Mouse (Mus musculus) ovary, adult 10 weeks (tissue): ENCODE measurements around the gene Rabgef1. TPM values are rescaled to one million over a fixed set of nuclear protein-coding genes. Genes with fewer than 3 reads are reported as not detected.

Source experiments
- polyA plus RNA-seq: library from polyadenylated mRNA; stranded (reverse); fragments of 350-450 nt; fragmentation: Illumina TruSeq; extraction: RNeasy Lipid Tissue Mini Kit (QIAGEN cat#74804); gene quantifications from one replicate; pipeline ENCODE4 v1.2.3, GENCODE M21; 2014

The Rabgef1 gene
- 32.2 TPM for polyA plus RNA-seq

DNA sequence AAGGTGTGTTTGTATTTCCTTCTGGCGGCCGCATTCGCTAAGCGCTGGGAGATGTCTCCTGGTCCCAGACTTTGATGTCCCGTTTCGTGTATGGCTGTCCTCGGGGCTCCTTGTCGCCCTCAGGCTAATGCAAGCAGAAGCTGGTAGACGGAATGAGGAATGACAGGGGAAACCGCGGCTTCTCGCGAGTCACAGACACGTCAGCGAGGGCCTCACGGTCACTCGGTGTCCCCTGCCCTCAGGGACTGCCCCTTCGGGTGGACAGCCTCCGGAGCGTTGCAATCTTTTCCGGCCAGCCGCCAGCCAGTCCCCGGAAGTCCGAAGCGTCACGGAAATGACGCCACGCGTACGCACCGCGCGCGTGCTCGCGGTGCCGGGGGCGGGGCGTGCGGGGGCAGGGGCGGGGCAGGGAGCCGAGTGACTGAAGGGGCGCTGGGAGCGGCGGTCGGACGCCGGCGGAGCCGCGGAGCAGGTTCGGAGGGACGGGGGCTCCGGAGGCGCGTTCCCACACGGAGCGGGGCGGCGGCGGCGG lies at the start of gene Rabgef1:
Gene Rabgef1, plus strand, starts transcription at position 376 of the 532 bp plus-strand sequence.

DNA sequence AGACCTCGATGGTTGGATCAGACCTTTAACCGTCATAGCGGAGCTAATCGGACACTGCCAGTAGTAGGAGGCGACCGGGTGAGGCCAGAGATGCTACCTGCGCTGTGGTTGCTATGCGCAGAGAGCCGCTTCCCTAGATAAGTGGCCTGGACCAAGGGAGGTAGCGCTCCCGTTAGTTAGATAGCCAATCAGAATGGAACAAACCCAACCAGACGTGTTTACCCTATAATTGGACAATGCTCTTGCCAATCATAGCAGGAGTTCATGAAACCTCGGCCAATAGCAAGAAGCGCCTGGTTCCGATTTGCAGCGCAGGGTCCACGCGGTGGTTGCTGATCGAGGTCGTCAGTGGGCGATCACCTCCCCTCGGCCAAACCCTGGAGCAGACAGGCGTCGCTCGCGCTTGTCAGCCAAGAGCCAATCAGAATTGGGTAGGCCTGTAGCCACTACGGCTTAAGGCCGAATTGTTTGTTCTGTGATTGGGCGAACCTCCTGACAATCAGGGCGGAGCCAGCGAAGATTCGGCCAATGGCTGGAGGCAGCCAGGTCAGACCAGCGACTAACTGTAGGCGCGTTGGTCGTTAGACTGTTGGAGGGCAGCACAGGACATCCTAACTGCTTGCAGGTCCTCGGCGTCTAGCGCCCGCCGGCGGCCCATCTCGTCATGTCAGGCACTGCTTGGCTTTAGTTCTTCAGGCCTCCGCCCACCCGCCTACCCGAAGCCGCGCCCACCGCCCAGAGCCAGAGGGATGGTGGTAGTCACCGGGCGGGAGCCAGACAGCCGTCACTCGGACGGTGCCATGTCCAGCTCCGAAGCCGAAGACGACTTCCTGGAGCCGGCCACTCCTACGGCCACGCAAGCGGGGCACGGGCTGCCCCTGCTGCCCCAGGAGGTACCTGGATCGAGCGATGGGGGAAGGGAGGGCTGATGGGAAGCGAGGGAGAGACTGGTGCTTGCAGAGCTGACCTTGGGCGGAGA lies 27.0 kb upstream of the Rabgef1 start, which contains the start of gene Kctd7:
Gene Kctd7, plus strand, starts transcription at position 528 of the 979 bp plus-strand sequence.

GRCm38 (mm10) chr5:130216781-130217180 lies 45.2 kb downstream of the Rabgef1 start, which contains the start of gene Tmem248:
Tmem248 (plus strand) TSS chr5:130217081.

GRCm38 (mm10) chr5:130255017-130255720 lies 83.6 kb downstream of the Rabgef1 start, which contains the start of the genes Sbds and Tyw1:
Sbds (minus strand) TSS chr5:130255530.
Tyw1 (plus strand) TSS chr5:130255619.

Other genes with a start within 250 kb of the Rabgef1 start
- gene Vkorc1l1, start 229.8 kb upstream of the Rabgef1 start, polyA plus RNA-seq: 90.0 TPM
- gene Gusb, start 168.7 kb upstream of the Rabgef1 start, polyA plus RNA-seq: 28.1 TPM
- gene Asl, start 142.6 kb upstream of the Rabgef1 start, polyA plus RNA-seq: 2.6 TPM
- gene Crcp, start 142.5 kb upstream of the Rabgef1 start, polyA plus RNA-seq: 14.1 TPM
- 33.9 TPM for gene Tpst1, start 98.5 kb upstream of the Rabgef1 start, polyA plus RNA-seq
- gene Kctd7, start 26.9 kb upstream of the Rabgef1 start, polyA plus RNA-seq: 3.1 TPM
- gene Tmem248, start 45.3 kb downstream of the Rabgef1 start, polyA plus RNA-seq: 49.8 TPM
- gene Sbds, start 83.7 kb downstream of the Rabgef1 start, polyA plus RNA-seq: 59.0 TPM
- 1.9 TPM for gene Tyw1, start 83.8 kb downstream of the Rabgef1 start, polyA plus RNA-seq
- 0.74 TPM for gene Caln1, start 197.7 kb downstream of the Rabgef1 start, polyA plus RNA-seq
- not detected for gene A330070K13Rik, start 212.8 kb downstream of the Rabgef1 start, polyA plus RNA-seq